Mouse (Mus musculus) embryo, embryonic 11 days (tissue): ENCODE results near the gene Tango6.
"Not testable (repeated sequence)": the region's sequence is repeated elsewhere in the genome, so short reads cannot be mapped to it uniquely, and the experiment has no call there.

Experiments used
- DNase-seq: peaks from one replicate; pipeline ENCODE4 v3.0.0-alpha.2; 2015

The Tango6 gene

GRCm38 (mm10) chr8:106761867-106762523 is 79.1 kb downstream of the Tango6 start:
- DNase-seq = peak; percentile 48

- DNase-seq = no peak
These were observed 81.7 kb downstream of the Tango6 start for GRCm38 (mm10) chr8:106764529-106764928.

GRCm38 (mm10) chr8:106765570-106765969 is 82.7 kb downstream of the Tango6 start:
- no peak for DNase-seq

- DNase-seq = no peak
These were observed 83.9 kb downstream of the Tango6 start for GRCm38 (mm10) chr8:106766736-106767135.

GRCm38 (mm10) chr8:106769147-106769805 is 86.4 kb downstream of the Tango6 start:
- no peak for DNase-seq

- DNase-seq = no peak
These were observed 87.8 kb downstream of the Tango6 start for GRCm38 (mm10) chr8:106770596-106771179.

GRCm38 (mm10) chr8:106772094-106772493 is 89.2 kb downstream of the Tango6 start:
- no peak for DNase-seq

GRCm38 (mm10) chr8:106772501-106772900 is 89.6 kb downstream of the Tango6 start:
- DNase-seq = no peak

- DNase-seq = no peak
These were observed 91.9 kb downstream of the Tango6 start for GRCm38 (mm10) chr8:106774567-106775320.

GRCm38 (mm10) chr8:106789623-106790022 is 106.8 kb downstream of the Tango6 start:
- no peak for DNase-seq

- DNase-seq = no peak
These were observed 112.0 kb downstream of the Tango6 start for GRCm38 (mm10) chr8:106794820-106795219.

- DNase-seq = no peak
These were observed 117.0 kb downstream of the Tango6 start for GRCm38 (mm10) chr8:106799821-106800220.

- DNase-seq = no peak
These were observed 118.4 kb downstream of the Tango6 start for GRCm38 (mm10) chr8:106801261-106801660.

GRCm38 (mm10) chr8:106802384-106803137 is 119.7 kb downstream of the Tango6 start:
- not testable (repeated sequence) for DNase-seq

- DNase-seq = no peak
These were observed 123.0 kb downstream of the Tango6 start for GRCm38 (mm10) chr8:106805859-106806258.

GRCm38 (mm10) chr8:106807461-106807860 is 124.6 kb downstream of the Tango6 start:
- no peak for DNase-seq

GRCm38 (mm10) chr8:106809726-106810125 is 126.9 kb downstream of the Tango6 start:
- DNase-seq = no peak

GRCm38 (mm10) chr8:106810406-106810805 is 127.5 kb downstream of the Tango6 start:
- no peak for DNase-seq

- DNase-seq = no peak
These were observed 129.7 kb downstream of the Tango6 start for GRCm38 (mm10) chr8:106812560-106812959.

- no peak for DNase-seq
These were observed 133.7 kb downstream of the Tango6 start for GRCm38 (mm10) chr8:106816431-106817170.

- DNase-seq = no peak
These were observed 134.3 kb downstream of the Tango6 start for GRCm38 (mm10) chr8:106817171-106817545.
